In the genomic region with DNA sequence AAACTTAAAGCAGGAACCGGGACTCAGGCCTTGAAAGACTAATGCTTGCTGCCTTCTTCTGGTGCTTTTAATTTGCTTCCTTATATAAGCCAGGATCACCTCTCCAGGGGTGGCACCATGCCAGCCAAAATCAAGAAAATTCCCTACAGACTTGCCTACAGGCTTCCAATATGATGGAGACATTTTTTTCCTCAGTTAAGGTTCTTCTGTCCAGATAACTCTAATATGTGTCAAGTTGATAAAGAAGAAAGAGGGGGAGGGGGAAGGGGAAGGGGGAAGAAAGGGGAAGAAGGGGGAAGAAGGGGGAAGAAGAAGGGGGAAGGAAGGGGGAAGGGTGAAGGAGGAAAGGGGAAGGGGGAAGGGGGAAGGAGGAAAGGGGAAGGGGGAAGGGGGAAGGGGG, we compare ENCODE assay signal across 20 mouse cellular contexts.
DNase-seq lines count a peak whose midpoint lies in the region; ATAC-seq and TF ChIP-seq lines count a peak whose summit lies in the region.
"Had no signal": no experiment of that assay in that cellular context is flagged by ENCODE, and none has a peak within 500 bp of the region (broad histone marks: within the 10 kb centered on the region; RNA-seq: fewer than 3 reads in every experiment).

No protein-coding gene starts in this region.

- TF ChIP-seq POLR2A in bone marrow macrophage, adult 2 months (IDR thresholded peaks at IDR 0.05; ENCODE audit: borderline replicate concordance, low read depth, low read length): no peak

- no peaks in the 10 kb centered on the region for H3K9me3 ChIP-seq in hindbrain, embryonic 14.5 days (ENCODE audit: control insufficient read depth, low read length)
- H3K9me3 ChIP-seq: embryonic facial prominence, embryonic 10.5 days; forebrain, embryonic 13.5 days; heart, embryonic 12.5 days; hindbrain, embryonic 10.5 days had no signal

- H3K4me3 ChIP-seq in bone marrow macrophage, adult 2 months (ENCODE audit: insufficient read depth, low read length): no peak overlapping the region
- no peak overlapping the region for H3K4me3 ChIP-seq in hindbrain, embryonic 14.5 days (replicated peaks; ENCODE audit: low read length)
- H3K4me3 ChIP-seq: embryonic facial prominence, embryonic 10.5 days; forebrain, embryonic 13.5 days; heart, embryonic 12.5 days; hindbrain, embryonic 10.5 days had no signal

- peak overlapping the region; percentile 78 for H3K27ac ChIP-seq in bone marrow macrophage, adult 2 months (ENCODE audit: insufficient read depth, low read depth, low read length)
- H3K27ac ChIP-seq in hindbrain, embryonic 14.5 days: no peak overlapping the region
- H3K27ac ChIP-seq: embryonic facial prominence, embryonic 10.5 days; forebrain, embryonic 13.5 days; hindbrain, embryonic 10.5 days had no signal

- no peak overlapping the region for H3K9ac ChIP-seq in hindbrain, embryonic 14.5 days
- H3K9ac ChIP-seq: forebrain, embryonic 13.5 days; forebrain, postnatal 0 days; heart, embryonic 12.5 days had no signal

- WGBS in hindbrain, embryonic 14.5 days: 81% methylated on average over 1 of the region's 1 CpGs

- peak; percentile 49 for DNase-seq in testis, postnatal 10 days (ENCODE audit: low spot score)
- DNase-seq in testis, postnatal 14 days (ENCODE audit: low spot score): no peak
- no peak for DNase-seq in hindbrain, embryonic 14.5 days (ENCODE audit: low spot score)
- DNase-seq in frontal cortex, postnatal 25 days (ENCODE audit: low spot score in 2 of 2): no peak
- DNase-seq: adrenal gland, postnatal 14 days; cerebellum, adult 8-10 months; cerebellum, postnatal 36 days; forebrain, postnatal 0 days; gastrocnemius, postnatal 36 days; kidney, adult 11 months had no signal

- TF ChIP-seq CTCF in bone marrow macrophage, adult 2 months (IDR thresholded peaks at IDR 0.05; ENCODE audit: low read depth, low read length): no peak

- no peaks in the 10 kb centered on the region for H3K36me3 ChIP-seq in hindbrain, embryonic 14.5 days (replicated peaks; ENCODE audit: control insufficient read depth, insufficient read depth)
- H3K36me3 ChIP-seq: embryonic facial prominence, embryonic 10.5 days; heart, embryonic 12.5 days; hindbrain, embryonic 10.5 days had no signal

- no peaks in the 10 kb centered on the region for H3K27me3 ChIP-seq in hindbrain, embryonic 14.5 days (ENCODE audit: control insufficient read depth, insufficient read depth, low read length)
- H3K27me3 ChIP-seq: forebrain, embryonic 13.5 days; heart, embryonic 12.5 days; Patski had no signal

- peaks cover 35% of the 10 kb centered on the region for H3K4me1 ChIP-seq in bone marrow macrophage, adult 2 months (ENCODE audit: control insufficient read depth, insufficient read depth, low read length)
- H3K4me1 ChIP-seq in hindbrain, embryonic 14.5 days (replicated peaks; ENCODE audit: control insufficient read depth, insufficient read depth, low read length): no peaks in the 10 kb centered on the region
- H3K4me1 ChIP-seq: embryonic facial prominence, embryonic 10.5 days; forebrain, embryonic 13.5 days had no signal

- ATAC-seq in megakaryocyte, adult 5-6 weeks (ENCODE audit: poor library complexity, severe bottlenecking): peak; percentile 21; the same call in 1 of the 2 replicates
- ATAC-seq in hindbrain, embryonic 14.5 days (ENCODE audit: low FRiP score): no peak
- ATAC-seq: activated CD4-positive, CD25-positive, alpha-beta regulatory T cell, adult 4 months; forebrain, embryonic 13.5 days; forebrain, postnatal 0 days; hindbrain, embryonic 16.5 days; inflammation-experienced regulatory T-cells, adult 6 months; Patski had no signal

- no peak overlapping the region for H3K4me2 ChIP-seq in hindbrain, embryonic 14.5 days (replicated peaks)
- H3K4me2 ChIP-seq: forebrain, embryonic 13.5 days; heart, embryonic 12.5 days had no signal
